Mouse (Mus musculus): ENCODE data around the gene Wdr70. TPM values are rescaled to one million over a fixed set of nuclear protein-coding genes. Genes with fewer than 3 reads are reported as not detected.

The Wdr70 gene
- total RNA-seq, 2 experiments from 2014 or later: 17.7 to 18.4 TPM

- intact Hi-C loops (cut with DNase I): no loop called here
- no peak for DNase-seq (ENCODE audit: low spot score)
These were observed 220.1 kb downstream of the Wdr70 start for GRCm38 (mm10) chr15:7878861-7879260.

DNA sequence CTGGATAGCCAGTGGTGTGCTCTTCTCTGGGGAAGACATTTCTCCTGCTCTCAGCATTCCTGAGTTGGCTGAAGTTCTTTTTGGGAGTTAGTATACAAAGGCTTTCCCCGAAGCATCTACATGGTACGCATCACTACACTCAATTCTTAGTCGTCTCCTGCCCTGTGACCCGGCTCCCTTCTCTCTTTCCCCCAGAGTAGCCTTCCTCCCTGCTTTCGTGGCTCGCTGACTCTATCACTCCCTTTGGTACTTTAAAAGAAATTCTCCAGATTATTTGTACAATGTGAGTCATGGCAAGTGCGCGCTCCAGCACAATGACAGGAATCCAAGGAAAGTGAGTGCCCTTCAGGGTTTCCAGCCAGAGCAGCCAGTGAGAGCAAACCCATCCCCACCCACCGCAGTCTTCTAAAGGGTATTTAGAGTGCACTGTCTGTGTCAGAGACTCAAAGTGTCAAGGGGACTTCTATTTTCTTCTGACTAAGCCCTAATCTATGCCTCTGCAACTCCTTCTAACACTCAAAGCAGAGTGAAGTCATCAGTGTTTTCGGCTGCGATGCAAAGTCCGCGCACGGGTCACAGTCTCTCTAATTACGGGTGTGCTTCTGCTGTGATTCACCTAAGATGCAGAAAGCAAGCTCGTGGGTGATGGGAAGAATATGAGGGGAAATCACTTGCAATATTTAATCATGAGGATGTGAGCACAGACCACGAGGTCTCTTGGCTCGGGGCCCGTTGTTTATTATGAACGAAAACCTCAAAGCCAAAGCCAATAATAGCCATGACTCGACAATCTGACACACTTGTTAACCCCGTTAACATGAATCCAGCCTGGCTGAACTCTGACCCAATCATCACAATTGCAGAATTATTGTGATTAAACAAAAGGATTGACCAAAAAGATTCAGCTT lies 221.2 kb downstream of the Wdr70 start:
- no peak for DNase-seq (ENCODE audit: low spot score)

GRCm38 (mm10) chr15:7875879-7876278 lies 223.1 kb downstream of the Wdr70 start:
- intact Hi-C loops (cut with DNase I): no loop called here
- DNase-seq (ENCODE audit: low spot score): no peak

More for the DNA sequence above, 221.2 kb downstream of the Wdr70 start:
- intact Hi-C loops (cut with DNase I): no loop called here

DNA sequence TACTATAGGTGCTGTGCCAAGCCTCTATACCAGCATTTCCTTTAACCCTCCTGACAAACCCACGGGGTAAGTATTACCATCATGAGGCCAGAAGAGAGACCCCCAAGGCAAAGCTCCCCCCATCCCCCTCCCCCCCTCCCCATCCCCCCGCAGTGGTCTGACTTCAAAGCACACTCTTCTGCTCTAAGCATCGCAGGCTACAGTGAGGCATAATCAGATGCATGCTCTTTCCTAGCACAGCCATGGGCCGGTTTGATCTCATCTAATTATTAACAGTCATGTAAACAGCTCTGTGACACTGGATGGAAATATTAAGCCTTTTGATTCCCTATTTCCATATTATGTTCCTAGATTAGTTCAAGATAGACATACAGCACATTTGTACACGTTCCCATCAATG lies 226.5 kb downstream of the Wdr70 start:
- intact Hi-C loops (cut with DNase I): no loop called here
- no peak for DNase-seq (ENCODE audit: low spot score)

DNA sequence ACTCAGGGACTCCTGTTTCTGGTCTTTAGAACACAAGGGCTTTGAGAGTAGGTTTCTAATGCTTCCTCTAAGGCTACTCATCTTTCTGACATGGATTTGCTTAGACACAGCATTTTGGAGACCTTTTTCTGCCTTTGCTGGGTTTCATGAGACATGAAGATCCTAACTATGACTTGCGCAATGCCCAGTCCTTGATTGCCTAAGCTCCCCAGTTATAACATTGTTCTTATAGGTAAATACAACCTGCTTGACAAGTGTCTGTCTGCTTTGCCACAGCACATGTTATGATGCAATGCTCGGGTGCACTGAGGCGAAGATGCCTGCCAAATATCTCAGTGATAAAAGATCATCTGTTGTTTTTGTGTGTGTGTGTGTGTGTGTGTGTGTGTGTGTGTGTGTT lies 233.7 kb downstream of the Wdr70 start:
- intact Hi-C loops (cut with DNase I): no loop called here
- DNase-seq (ENCODE audit: low spot score): no peak

GRCm38 (mm10) chr15:7863328-7863727 lies 235.7 kb downstream of the Wdr70 start:
- intact Hi-C loops (cut with DNase I): no loop called here
- DNase-seq (ENCODE audit: low spot score): no peak

GRCm38 (mm10) chr15:7862890-7863289 lies 236.1 kb downstream of the Wdr70 start:
- intact Hi-C loops (cut with DNase I): no loop called here
- no peak for DNase-seq (ENCODE audit: low spot score)

DNA sequence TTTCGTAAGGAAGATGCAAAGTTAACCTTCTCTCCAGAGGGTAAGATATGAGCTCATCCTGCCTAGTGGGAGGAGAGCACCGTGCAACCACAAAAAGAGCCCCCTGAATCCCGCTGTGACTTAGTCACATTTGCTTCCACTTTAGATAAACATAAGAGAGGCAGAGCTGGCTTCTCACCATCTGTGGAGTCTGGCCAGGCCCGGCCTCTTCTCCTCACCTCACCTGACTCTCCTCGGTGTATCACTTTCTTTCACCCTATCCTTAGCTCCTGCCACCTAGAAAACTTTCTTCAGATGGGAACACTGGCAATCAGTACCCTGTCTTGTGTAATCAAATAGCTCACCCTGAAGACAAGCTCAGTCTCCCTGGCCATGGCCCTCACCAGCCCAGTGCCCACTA lies 240.2 kb downstream of the Wdr70 start:
- intact Hi-C loops (cut with DNase I): no loop called here
- no peak for DNase-seq (ENCODE audit: low spot score)

GRCm38 (mm10) chr15:7857418-7857817 lies 241.6 kb downstream of the Wdr70 start:
- no peak for DNase-seq (ENCODE audit: low spot score)
- intact Hi-C loops (cut with DNase I): no loop called here

DNA sequence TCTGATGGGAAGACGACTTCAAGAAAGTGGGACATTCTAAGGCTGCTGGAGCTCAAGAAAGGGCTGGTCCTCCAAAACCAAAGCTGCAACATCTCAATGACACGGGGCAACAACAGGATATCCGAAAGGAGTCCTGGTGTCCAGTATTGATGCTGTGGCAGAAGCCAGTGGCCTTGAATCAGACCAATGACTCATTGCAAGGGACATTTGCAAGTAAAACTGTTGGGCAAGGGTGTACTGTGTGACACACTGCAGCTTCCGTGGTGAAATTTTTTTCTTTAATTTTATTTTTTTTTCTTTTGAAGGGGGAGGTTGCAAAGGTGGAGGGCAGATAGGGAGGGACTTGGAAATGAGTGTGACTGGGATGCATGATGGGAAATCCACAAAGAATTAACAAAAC lies 256.6 kb downstream of the Wdr70 start:
- intact Hi-C loops (cut with DNase I): no loop called here

GRCm38 (mm10) chr15:7841664-7842063 lies 257.3 kb downstream of the Wdr70 start:
- intact Hi-C loops (cut with DNase I): no loop called here
- DNase-seq (ENCODE audit: low spot score): no peak

More for the DNA sequence above, 256.6 kb downstream of the Wdr70 start:
- DNase-seq (ENCODE audit: low spot score): no peak

GRCm38 (mm10) chr15:7838921-7839309 lies 260.1 kb downstream of the Wdr70 start:
- intact Hi-C loops (cut with DNase I): no loop called here
- no peak for DNase-seq (ENCODE audit: low spot score)

GRCm38 (mm10) chr15:7838060-7838920 lies 260.7 kb downstream of the Wdr70 start:
- DNase-seq (ENCODE audit: low spot score): no peak
- intact Hi-C loops (cut with DNase I): no loop called here

GRCm38 (mm10) chr15:7835404-7835803 lies 263.6 kb downstream of the Wdr70 start:
- intact Hi-C loops (cut with DNase I): no loop called here
- DNase-seq (ENCODE audit: low spot score): no peak

GRCm38 (mm10) chr15:7825530-7825929 lies 273.5 kb downstream of the Wdr70 start:
- DNase-seq (ENCODE audit: low spot score): no peak
- intact Hi-C loops (cut with DNase I): no loop called here

- intact Hi-C loops (cut with DNase I): no loop called here
- no peak for DNase-seq (ENCODE audit: low spot score)
These were observed 275.1 kb downstream of the Wdr70 start for GRCm38 (mm10) chr15:7823886-7824285.

Small RNA genes lying within 50 kb of the gene (microRNA-seq; reads per million reads assigned to microRNA genes)
- gene Gm27529: not detected

Other genes starting within 250 kb of the Wdr70 start
- 10 to 100 TPM in 1 of 2 experiments, 1 to 10 TPM in 1; 8.9 to 10.1 TPM for gene Nup155, start 10.1 kb upstream of the Wdr70 start, total RNA-seq (2021)
- 1 to 10 TPM; 4.7 to 4.9 TPM for gene Cplane1, start 69.9 kb upstream of the Wdr70 start, total RNA-seq (2021)